Mouse (Mus musculus): ENCODE results near the gene Ina. TPM values are rescaled to one million over a fixed set of nuclear protein-coding genes. Genes with fewer than 3 reads are reported as not detected.
"Not testable (repeated sequence)": the region's sequence is repeated elsewhere in the genome, so short reads cannot be mapped to it uniquely, and the experiment has no call there.

The Ina gene
- total RNA-seq, 2 experiments from 2014 or later: not detected

- no peak for ATAC-seq (replicated peaks; ENCODE audit: poor library complexity, severe bottlenecking)
Measured at GRCm38 (mm10) chr19:46983966-46984380, 30.5 kb upstream of the Ina start.

GRCm38 (mm10) chr19:46984726-46985622 is 29.5 kb upstream of the Ina start:
- ATAC-seq (replicated peaks; ENCODE audit: poor library complexity, severe bottlenecking): peak; percentile 68

- peak; percentile 73 for ATAC-seq (replicated peaks; ENCODE audit: poor library complexity, severe bottlenecking)
Measured at GRCm38 (mm10) chr19:46987646-46988045, 26.9 kb upstream of the Ina start.

DNA sequence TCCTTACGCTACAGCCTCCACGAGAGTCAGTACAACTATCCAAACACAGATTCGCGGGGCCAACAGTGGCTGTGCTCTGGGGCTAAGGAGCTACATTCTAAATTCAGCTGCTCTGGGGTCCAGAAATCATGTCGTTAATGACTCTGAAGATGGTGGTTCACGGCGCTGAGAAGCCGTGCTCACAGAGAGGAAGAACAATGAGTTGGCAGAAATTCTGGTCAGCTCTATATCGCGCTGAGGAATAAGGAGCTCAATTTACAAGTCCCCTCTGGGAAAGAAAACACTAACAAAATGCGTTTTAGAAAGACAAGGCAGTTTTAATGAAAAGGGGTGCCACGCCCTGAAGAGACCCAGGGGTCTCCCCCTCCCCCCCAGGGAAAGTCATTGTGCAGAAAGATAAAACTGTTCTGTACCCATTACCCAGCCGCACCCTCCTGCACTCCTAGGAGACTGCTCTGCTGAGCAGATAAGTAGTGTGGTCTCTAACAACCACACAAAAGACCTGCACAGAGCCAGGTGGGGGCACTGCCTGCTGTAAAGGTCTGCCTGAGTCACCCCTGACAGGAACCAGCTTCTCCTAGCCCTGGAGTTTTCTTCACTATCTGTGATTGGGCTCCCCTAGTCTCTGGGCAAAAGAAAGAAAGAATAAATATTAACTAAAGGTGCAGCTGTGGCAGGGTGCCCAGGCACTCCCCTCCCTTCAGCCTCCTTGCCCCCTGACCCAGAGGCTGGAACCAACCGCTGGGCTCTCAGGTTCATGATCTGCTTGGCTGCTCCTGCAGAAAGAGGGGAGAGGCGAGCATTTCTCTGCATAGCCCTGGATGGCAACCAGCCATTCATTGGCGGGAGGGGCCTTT is 26.0 kb upstream of the Ina start:
- no peak for ATAC-seq (replicated peaks; ENCODE audit: poor library complexity, severe bottlenecking)

DNA sequence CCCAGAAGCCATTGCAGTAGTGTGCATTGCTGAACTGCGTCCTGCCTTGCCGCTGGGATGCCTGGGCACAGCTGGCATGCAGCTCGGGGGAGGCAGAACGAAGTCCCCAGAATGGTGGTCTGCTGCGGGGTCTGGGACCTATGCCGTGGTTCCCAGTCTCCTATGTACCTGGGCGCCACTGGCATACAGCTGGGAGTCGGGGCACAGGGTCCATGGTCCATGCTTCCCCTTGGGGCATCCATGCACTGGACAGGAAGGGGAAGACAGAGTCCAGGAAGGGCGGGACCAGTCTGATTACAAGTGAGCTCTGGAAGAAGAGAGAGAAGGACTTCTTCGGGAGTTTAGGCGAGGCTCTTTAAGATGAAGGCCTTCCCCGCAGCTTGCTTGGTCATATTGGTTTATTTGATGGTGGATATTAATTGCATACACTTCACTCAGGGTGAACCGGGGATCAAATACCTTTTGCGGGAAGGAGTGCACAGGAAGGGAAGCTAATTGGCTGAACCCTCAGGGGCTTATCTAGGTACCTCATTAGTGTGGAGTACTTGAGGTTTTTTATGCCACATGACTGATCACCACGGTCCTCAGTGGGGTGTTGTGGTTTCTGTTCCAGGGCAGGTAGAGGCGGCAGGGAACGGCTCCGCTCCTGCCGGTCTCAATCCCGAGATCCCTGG is 24.9 kb upstream of the Ina start:
- ATAC-seq (replicated peaks; ENCODE audit: poor library complexity, severe bottlenecking): no peak

- no peak for ATAC-seq (replicated peaks; ENCODE audit: poor library complexity, severe bottlenecking)
Measured at GRCm38 (mm10) chr19:46990153-46990518, 24.4 kb upstream of the Ina start.

GRCm38 (mm10) chr19:46990625-46991024 is 23.9 kb upstream of the Ina start:
- not testable (repeated sequence) for ATAC-seq (replicated peaks; ENCODE audit: poor library complexity, severe bottlenecking)

DNA sequence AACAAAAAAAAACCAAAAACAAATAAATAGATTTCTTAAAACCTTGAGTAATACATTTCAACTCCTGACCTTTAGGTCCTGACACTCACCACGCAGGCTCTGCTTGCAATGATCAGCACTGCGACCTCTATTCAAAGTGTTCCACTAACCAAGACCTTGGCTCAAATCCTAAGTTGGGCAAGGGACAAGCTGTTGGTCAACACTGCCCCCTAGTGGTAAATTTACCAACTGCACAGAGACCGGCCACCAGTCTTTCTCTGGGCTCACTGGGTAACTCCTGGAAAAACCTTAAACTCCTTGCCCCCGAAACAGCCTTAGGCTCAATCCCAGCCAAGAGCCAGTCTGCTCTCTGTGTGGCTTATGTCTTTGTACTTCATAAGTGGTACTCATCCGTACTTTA is 23.4 kb upstream of the Ina start:
- ATAC-seq (replicated peaks; ENCODE audit: poor library complexity, severe bottlenecking): peak; percentile 70

DNA sequence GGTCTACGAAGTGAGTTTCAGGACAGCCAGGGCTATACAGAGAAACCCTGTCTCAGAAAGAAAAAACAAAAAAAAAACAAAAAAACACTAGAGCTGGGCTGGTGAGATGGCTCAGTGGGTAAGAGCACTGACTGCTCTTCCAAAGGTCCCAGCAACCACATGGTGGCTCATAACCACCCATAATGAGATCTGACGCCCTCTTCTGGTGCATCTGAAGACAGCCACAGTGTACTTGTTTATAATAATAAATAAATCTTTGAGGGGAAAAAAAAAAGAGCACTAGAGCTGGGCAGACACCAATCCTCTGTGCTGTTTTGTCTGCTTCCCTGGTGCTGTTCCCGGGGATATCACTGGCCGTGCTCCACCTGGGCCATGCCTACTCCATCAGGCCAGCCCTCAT is 22.2 kb upstream of the Ina start:
- not testable (repeated sequence) for ATAC-seq (replicated peaks; ENCODE audit: poor library complexity, severe bottlenecking)

GRCm38 (mm10) chr19:46996095-46996494 is 18.4 kb upstream of the Ina start:
- peak; percentile 40 for ATAC-seq (replicated peaks; ENCODE audit: poor library complexity, severe bottlenecking)

DNA sequence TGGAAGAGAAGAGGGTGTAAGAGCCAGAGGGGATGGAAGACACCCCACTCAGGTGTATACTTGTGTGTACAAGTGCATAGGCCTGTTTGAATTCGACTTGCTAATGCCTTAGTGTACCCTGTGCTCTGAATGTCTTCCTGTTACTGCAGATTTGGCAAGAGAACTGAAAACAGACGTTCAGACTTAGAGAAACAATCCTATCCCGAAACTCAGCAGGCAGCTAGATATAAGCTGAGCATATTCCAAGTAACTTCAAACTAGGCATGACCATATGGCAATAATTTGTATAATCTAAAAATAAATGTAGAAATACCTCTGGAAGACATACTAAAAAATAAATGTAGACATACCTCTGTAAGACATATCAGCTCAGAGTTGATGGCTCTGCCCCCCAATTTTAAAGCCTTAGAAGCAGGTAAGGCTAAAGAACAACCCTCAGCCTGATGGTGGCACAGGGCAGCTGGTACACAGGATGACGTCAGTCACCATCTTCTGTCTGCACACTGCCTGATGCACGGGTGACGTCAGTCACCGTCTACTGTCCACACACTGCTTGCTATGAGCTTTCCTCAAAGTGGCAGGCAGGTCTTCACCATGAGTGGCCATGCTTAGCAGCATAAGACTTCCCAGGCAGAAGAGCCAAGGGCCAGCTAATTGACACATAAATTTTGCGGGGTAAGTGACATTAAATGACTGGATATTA is 16.2 kb upstream of the Ina start:
- ATAC-seq (replicated peaks; ENCODE audit: poor library complexity, severe bottlenecking): no peak

GRCm38 (mm10) chr19:46998953-46999352 is 15.5 kb upstream of the Ina start:
- ATAC-seq (replicated peaks; ENCODE audit: poor library complexity, severe bottlenecking): no peak

- no peak for ATAC-seq (replicated peaks; ENCODE audit: poor library complexity, severe bottlenecking)
Measured at GRCm38 (mm10) chr19:46999753-47000152, 14.7 kb upstream of the Ina start.

- ATAC-seq (replicated peaks; ENCODE audit: poor library complexity, severe bottlenecking): not testable (repeated sequence)
Measured at GRCm38 (mm10) chr19:47000357-47000756, 14.1 kb upstream of the Ina start.

GRCm38 (mm10) chr19:47003742-47004511 is 10.6 kb upstream of the Ina start:
- peak; percentile 74 for ATAC-seq (replicated peaks; ENCODE audit: poor library complexity, severe bottlenecking)

DNA sequence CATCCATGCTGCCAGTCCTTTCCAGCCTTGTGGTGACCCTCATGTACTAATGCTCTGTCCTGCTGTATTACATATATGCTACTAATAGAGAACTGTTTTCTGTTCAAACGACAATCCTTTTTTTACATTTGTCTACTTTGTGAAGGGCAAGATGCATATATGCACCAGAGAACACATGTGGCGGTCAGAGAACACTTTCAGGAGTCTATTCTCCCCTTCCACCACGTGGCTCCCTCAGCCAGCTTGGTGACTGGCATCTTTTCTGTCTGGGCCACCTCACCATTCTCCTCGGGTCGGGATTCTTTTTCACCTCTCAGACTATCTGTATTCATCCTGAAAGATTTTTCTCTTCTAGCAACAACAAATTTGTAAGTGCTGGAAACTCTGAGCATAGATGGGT is 8.6 kb upstream of the Ina start:
- no peak for ATAC-seq (replicated peaks; ENCODE audit: poor library complexity, severe bottlenecking)

GRCm38 (mm10) chr19:47006321-47006720 is 8.2 kb upstream of the Ina start:
- peak; percentile 50; the same call in 1 of the 2 replicates for ATAC-seq (replicated peaks; ENCODE audit: poor library complexity, severe bottlenecking)

- ATAC-seq (replicated peaks; ENCODE audit: poor library complexity, severe bottlenecking): peak; percentile 44
Measured at GRCm38 (mm10) chr19:47009420-47009819, 5.1 kb upstream of the Ina start.

DNA sequence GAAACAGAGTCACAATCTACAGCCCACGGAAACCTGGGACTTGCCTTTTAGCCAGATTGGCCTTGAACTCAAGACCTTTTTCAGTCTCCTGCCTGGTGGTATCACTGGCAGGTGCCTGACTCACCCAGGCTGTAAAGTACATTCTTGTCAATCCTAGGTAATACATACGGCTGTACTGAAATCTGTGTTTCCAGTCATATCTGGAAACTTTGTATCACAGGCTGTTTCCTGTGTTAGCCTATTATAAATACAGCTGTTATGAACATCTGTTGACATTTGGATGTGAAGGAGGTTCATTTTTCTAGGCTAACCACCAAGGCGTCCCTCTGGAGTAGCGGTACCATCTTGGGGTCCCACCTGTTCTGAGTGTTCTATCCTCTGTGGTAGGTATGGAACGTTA is 4.6 kb upstream of the Ina start:
- ATAC-seq (replicated peaks; ENCODE audit: poor library complexity, severe bottlenecking): no peak

Measured in granulocyte monocyte progenitor cell, adult 5-6 weeks (primary cell).